Mouse (Mus musculus) liver (tissue): Measurements from ENCODE around the gene Phldb1.
A peak's percentile ranks its signal among the peaks of the same experiment; 100 is the strongest.
"Not testable (repeated sequence)": the region's sequence is repeated elsewhere in the genome, so short reads cannot be mapped to it uniquely, and the experiment has no call there.

ENCODE experiments used
- DNase-seq: peaks from one replicate; pipeline ENCODE4 v3.0.0-alpha.2; 2020; ENCODE audit warnings: mixed read lengths

Gene Phldb1

GRCm38 (mm10) chr9:44734524-44735494 is at the start of gene Phldb1:
Gene Phldb1 (minus strand): TSS chr9:44735198.
- peak; percentile 68 for DNase-seq

- peak; percentile 94 for DNase-seq
Measured at GRCm38 (mm10) chr9:44772750-44773651, 38.0 kb upstream of the Phldb1 start.

GRCm38 (mm10) chr9:44772392-44772749 is 37.4 kb upstream of the Phldb1 start:
- DNase-seq = no peak

GRCm38 (mm10) chr9:44771376-44771775 is 36.4 kb upstream of the Phldb1 start:
- no peak for DNase-seq

- DNase-seq = not testable (repeated sequence)
Measured at GRCm38 (mm10) chr9:44768029-44768394, 33.0 kb upstream of the Phldb1 start.

GRCm38 (mm10) chr9:44767101-44768028 is 32.4 kb upstream of the Phldb1 start, which contains the start of the genes Arcn1 and Ift46:
Gene Arcn1 (minus strand): TSS chr9:44767845.
Gene Ift46 (plus strand): TSS chr9:44767908.
- DNase-seq = peak; percentile 93

- DNase-seq = no peak
Measured at GRCm38 (mm10) chr9:44760873-44761272, 25.9 kb upstream of the Phldb1 start.

GRCm38 (mm10) chr9:44748473-44748872 is 13.5 kb upstream of the Phldb1 start:
- no peak for DNase-seq

- DNase-seq = no peak
Measured at GRCm38 (mm10) chr9:44747341-44747740, 12.3 kb upstream of the Phldb1 start.

GRCm38 (mm10) chr9:44746666-44747065 is 11.7 kb upstream of the Phldb1 start:
- no peak for DNase-seq

GRCm38 (mm10) chr9:44745371-44745770 is 10.4 kb upstream of the Phldb1 start:
- DNase-seq = no peak

- no peak for DNase-seq
Measured at GRCm38 (mm10) chr9:44740663-44741192, 5.7 kb upstream of the Phldb1 start.

GRCm38 (mm10) chr9:44737240-44737949 is 2.4 kb upstream of the Phldb1 start:
- no peak for DNase-seq

- no peak for DNase-seq
Measured at GRCm38 (mm10) chr9:44736301-44736700, 1.3 kb upstream of the Phldb1 start.

GRCm38 (mm10) chr9:44735886-44736285 is 888 bp upstream of the Phldb1 start:
- no peak for DNase-seq

GRCm38 (mm10) chr9:44733671-44734523 is 1.1 kb downstream of the Phldb1 start:
- DNase-seq = peak; percentile 30

GRCm38 (mm10) chr9:44732921-44733530 is 2.0 kb downstream of the Phldb1 start:
- DNase-seq = no peak

GRCm38 (mm10) chr9:44732130-44732549 is 2.9 kb downstream of the Phldb1 start:
- no peak for DNase-seq

GRCm38 (mm10) chr9:44727441-44727840 is 7.6 kb downstream of the Phldb1 start:
- no peak for DNase-seq
